Mouse (Mus musculus) induced T-regulatory cell, adult 2 months (primary cell): Measurements from ENCODE around the gene Ms4a2.

ENCODE experiments used
- DNase-seq: peaks from one replicate; pipeline ENCODE4 v3.0.0-alpha.2; 2012; ENCODE audit warnings: low read depth

Gene Ms4a2

DNA sequence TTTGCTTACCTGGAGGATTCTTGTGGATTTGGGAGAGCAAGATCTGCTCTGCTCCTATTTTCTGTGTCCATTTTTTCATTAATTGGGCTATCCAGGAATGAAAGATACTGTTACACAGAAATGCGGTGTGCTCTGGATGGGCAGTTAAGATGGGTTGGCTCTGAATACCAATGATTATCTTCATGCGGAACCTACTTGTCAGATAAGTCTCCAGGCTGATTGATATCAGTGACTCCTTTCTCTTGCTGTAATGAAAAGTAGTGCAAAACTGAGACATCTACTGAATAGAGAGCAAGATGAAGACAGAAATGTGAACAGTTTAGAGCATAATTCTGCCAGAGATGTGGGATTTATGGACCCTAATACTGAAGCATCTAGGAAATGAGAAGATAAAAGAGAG lies at the start of gene Ms4a2:
Ms4a2 (minus strand) TSS at position 169 of the 400 bp plus-strand sequence.
- no peak for DNase-seq

DNA sequence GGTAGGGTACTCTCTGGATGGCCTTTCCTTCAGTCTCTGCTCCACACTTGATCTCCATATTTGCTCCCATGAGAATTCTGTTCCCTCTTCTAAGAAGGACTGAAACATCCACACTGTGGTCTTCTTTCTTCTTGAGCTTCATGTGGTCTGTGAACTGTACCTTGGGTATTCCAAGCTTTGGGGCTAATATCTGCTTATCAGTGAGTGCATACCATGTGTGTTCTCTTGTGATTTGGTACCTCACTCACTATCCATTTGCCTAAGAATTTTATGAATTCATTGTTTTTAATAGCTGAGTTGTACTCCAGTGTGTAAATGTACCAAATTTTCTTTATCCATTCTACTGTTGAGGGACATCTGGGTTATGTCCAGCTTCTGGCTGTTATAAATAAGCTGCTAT lies 38.0 kb upstream of the Ms4a2 start:
- DNase-seq, result no peak

DNA sequence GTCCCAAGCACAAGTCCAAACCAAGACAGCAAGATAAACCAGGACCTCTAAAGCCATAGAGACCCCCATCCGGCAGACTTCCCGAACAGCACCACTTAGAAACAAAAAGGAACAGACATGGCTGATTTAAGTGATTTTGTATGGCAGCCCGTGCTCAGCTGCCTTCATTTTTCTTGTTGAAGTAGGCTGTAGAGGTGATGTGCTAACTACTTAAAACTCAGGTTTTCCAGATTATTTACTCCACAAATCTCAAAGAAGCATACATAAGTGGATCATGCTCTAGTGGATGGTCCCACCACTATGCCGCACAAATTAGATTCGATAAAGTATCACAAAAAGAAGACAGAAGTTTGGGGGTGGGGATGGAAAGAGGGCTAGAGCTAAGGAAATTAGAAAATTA lies 36.9 kb upstream of the Ms4a2 start, which contains the start of gene Oosp2:
Oosp2 (minus strand) TSS at position 101 of the 400 bp plus-strand sequence.
- DNase-seq, result no peak

DNA sequence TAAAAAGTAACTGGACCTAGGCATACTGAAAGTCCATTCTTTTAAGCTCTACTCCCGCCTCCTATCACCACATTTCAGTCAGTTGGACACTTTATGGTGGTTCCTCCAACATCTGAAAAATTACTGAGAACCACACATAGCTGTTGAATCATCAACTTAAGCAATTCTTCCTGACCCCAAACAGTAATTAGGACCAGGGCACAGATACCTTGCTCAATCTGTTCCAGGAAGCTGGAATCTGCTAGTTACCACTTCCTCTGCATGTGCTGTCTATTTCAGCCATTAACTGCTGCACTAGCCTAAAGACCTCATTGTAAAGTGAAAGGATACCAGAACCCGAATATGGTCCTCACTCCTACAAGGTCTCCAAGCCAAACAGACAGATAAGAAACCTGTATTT lies 35.6 kb upstream of the Ms4a2 start:
- DNase-seq, result no peak

DNA sequence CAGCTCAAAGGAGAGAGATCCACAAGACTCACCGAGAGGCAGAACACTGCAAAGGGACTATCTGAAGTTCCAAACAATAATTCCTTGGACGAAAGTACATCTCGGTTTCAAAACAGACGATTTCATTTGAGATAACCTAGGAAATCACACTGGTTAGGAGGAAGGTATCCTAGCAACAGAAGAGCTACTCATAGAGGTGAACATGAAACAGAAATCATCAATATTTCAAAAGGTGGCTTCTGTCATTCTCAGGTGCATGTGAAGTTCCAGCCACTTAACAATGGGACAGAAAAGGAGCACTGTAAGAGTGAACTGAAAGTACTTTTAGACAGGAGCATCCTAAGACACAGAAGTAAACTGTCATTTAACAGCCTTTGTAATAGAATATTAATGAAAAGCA lies 26.0 kb upstream of the Ms4a2 start:
- no peak for DNase-seq

DNA sequence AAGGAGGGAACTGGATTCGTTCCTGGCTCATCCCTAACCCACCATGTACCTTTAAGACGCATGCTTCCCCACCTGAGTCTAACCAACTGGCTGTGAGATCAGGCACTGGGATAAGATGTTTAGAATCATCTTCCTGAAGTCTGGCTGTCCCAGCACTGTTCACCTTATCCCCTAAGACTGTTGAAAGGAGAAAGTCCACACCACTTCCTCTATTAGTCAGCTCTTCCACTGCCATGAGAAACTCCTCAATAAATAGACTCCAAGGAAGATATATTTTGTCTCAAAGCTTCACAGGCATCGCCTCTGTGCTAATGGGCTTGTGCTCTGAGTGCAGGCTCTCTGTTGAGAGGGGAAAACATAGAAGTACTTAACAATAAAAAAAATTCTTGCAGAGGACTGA lies 22.6 kb upstream of the Ms4a2 start:
- no peak for DNase-seq

DNA sequence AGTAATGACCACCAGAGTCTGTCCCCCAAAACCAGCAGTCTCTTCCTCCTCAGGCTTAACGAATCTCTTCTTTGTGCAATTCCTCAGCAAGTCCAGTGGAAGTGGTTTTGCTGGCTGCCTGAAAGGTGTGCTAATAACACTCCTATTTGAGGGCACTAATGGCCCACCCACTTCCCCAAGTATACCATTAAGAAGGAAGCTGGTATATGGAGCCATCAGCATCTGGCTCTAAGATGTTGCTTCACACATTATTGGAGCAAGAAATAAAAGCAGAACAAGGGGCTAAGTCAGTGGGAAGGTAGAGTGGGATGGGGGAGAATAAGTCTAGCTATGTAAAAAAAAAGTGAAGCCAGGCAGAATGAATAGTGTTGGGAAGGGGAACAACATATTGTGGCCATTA lies 17.2 kb upstream of the Ms4a2 start, which contains the start of gene Ms4a3:
Ms4a3 (minus strand) TSS at position 120 of the 400 bp plus-strand sequence.
- DNase-seq, result no peak

DNA sequence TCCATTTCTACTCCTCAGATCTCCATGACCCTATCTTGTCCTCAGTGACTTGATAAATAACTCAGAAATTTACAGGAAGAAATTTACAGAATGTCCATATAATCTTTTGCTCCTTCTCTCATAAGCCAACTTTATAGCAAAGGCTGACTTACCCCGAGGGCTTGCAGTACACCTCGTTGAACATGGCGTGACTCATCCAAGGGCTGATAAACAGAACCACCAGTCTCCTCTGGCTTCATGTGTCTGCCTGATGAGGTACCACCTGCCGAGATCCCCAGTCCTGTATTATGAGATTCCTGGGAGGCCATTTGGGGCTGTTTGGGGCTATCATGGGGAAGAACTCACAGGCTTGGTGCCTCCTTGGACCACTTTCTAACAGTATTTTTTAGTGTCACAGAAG lies 15.5 kb upstream of the Ms4a2 start:
- no peak for DNase-seq

DNA sequence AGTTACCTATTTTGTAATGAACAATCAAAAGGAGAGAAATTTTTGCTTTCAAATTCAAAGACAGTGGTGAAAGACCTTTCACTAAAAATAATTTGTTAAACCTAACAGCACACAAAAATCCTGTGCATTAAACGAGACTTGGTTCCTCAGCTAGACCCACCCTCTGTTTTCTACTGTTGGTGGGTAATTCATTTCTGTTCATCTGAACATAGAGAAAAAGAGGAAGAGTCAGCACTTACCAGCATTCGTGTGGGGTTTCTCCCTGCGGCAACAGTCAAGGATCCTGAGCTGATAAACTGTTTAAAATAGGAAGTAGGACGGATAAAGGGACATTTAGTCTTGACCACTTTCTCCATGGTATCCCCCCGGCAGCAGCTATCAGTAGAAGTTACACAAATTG lies 12.1 kb upstream of the Ms4a2 start:
- no peak for DNase-seq

DNA sequence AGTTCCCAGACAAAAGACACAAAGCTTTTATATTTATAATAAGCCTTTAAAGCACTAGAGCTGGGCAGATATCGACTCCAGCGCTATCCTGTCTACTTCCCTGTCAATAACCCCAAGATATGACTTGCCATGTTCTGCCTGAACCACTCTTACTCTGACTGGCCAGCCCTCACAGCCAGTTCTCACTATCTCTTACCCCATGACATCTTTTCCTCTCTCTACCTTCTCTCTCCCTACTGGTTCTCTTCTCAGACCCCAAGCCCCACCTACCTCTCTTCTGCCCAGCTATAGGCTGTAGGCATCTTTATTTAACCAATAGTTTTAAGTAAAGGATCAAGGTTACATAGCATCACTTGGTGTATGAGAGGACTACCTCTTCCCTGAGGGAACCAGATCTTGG lies 10.8 kb upstream of the Ms4a2 start:
- DNase-seq, result no peak

DNA sequence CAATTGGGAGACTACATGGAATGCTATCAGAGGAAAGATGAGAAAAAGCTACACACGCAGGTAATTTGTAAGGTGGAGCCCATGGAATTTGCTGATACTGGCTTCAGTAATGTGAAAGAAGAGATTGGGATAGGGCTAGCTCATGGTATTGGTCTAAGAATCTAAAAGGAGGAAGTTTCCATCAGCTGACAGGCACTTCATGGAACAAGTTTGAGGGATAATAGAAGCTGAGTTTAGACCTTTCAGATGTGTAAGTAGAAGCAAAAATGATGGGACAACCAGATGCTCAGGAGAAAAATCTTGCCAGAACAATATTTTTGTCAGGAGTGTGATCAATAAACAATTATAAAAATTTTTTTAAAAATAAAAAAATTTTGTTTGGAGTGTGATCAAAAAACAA lies 10.2 kb upstream of the Ms4a2 start:
- no peak for DNase-seq

DNA sequence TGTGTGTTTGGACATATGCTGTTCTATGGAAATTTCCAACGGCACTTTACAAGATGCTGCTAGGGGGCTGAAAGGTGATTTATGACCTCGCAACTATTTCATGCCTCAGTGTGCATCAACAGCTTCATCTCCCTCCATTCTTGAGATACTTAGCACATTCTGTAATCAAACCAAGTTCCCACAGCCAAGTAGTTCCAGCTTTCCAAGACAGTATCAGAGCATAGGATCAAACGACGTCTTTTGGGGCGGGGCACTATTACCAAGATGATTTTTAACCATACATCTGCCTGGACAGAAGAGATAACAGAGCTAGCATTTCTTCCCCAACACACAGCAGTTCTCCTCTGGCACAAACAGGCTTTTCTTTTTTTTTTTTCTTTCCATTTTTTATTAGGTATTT lies 1.7 kb upstream of the Ms4a2 start:
- no peak for DNase-seq

DNA sequence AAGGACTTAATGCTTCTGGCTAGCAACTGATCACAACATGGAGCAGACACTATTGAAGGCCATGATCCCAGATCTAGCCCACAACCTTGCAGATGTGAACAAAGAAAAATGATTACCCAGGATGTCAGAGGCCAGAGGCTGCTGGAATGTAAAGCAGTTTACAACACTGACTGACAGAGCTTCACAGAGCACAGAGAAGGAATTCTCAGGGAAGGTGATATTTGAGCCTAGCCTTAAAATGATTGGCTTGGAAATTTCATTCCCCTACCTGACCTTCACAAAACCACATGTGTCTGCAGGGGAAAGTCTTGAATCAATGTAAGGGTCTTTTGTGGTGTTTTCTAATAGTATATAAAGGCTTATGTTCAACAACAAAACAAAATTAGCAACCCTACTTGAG lies 1.3 kb upstream of the Ms4a2 start:
- no peak for DNase-seq

DNA sequence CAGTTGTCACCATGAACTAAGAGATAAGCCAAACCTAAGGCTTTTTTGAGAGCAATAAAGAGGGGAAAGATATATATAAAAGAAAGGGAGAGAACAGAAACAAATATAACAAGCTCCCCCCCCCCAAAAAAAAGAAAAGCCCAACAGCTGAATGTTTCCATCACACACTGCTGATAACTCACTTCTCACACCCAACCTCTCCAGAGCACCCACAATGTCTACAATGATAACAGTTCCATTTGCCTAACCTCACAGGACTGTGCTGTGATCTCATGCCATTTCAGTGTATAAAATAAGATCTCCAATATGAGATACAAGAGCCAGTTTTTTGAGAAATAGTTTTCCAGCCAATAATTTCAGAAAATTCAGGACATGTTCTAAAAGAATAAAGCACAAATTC lies 5.5 kb downstream of the Ms4a2 start:
- no peak for DNase-seq

DNA sequence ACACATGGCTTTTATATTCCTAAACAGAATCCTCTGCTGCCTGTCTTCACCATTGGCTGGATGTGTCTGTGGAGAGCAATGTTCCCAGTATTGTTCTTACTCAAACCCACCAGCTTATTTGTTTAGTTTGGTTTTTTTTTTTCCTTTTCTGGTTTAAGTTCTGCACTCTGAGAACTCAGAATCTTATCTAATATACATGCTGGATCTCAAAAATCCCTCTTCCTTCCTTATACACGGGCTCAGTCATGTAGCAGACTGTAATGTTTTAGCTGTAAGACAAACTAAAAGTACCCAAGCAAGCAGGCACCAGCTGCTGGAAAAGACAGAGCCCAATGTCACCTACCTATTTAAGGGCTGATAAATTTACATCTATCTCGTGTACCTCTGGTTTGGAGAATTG lies 8.7 kb downstream of the Ms4a2 start:
- DNase-seq, result no peak

DNA sequence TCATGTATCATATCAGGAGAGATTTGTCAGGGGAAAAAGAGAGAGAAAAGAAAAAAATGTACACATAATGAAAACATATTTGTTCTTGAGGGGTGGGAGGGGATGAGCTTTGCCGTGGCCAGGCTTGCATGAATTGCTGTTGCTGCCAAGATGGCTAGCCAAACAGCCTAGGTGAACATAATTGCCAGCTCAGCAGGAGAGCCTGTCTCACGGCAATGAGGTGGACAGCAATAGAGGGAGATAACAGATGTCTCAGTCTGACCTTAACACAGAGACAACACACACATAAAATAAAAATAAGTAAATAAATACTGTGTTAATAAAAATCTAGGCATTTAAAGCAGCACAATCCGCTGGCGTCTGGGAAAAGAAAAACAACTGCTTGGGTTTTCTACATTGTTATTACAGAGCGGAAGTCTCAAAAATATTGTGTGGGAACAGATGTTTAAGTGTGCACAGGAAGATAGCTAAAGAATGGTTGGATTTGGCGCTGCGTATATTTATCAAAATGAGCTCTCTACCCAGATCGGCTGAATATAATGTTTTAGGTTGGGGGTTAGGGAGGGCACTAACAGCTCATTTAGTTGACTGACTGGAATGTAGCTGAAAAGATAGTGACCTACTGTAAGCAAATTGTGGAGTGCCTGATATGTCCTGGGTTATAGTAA lies 9.6 kb downstream of the Ms4a2 start:
- DNase-seq, result no peak

DNA sequence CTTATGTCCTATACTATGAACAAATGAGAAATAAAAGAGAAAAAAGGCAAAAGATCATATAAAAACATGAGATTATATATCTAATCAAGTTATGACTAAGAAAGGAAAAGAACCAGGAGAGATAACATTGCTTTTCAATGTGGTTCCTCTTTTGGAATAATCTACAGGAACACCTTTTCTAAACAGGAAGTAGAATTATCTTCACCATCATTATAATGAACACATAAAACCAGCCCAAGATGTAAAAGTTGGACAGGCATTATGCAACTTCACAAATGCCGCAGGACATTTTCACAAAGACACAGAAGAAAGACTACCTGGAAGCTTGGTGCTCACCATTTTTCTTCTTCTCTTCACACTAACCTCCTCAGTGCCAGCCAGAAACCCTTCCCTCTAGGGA lies 10.4 kb downstream of the Ms4a2 start:
- DNase-seq, result no peak

DNA sequence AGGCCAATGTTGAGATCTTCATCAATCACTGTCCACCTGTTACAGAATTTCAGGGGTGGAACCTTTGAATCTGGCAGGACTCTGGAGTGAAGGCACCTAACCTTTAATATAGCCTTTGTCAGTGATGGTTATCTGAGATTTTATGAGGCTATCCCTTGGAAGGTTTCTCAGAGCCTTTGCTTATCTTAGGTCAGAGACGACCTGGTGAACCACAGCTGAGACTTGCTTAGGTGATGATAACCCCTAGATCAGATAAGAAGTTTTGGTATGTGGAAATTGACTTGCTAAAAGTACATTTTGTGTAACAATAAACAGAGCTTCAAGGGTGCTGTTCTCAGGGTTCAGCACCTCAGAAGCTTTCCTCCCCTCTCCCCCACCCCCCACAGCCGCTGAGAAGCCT lies 11.2 kb downstream of the Ms4a2 start:
- peak; percentile 46 for DNase-seq

DNA sequence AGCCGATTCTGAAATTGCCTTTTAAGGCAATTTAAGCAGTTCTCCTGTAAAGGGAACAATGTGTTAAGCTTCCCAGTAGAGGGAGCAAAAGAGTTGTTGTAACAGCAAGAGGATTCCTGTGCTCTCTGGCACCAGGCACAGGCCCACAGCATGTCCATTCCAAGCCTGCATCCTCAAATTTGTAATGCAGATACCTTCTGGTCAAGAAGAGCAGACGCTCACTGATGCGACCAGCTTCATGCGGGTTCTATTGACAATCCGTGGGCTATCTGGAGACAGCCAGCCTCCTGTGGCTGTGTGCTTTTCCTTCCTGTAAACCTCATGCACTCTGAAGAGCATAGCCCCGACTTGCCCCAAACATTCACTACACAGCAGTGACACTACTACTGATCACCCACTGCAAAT lies 12.0 kb downstream of the Ms4a2 start:
- peak; percentile 76 for DNase-seq

DNA sequence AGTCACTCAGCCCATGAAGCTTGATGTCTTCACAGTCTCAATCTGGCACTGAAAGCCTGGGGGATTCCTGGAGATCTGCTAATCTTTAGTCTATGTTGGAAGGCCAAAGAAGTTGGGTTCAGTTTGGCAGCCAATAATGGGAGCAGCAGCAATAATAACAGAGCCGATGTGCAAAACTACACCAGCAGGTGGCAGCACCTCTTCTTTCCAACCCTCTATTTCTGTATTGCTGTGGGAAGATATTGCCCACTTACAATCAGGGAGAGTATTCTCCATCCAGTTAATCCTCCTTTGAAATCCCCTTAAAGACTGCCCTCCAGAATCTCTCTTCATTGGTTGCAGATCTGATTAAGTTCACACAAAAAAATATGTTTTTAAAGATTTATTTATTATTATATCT lies 15.3 kb downstream of the Ms4a2 start:
- peak; percentile 81 for DNase-seq

DNA sequence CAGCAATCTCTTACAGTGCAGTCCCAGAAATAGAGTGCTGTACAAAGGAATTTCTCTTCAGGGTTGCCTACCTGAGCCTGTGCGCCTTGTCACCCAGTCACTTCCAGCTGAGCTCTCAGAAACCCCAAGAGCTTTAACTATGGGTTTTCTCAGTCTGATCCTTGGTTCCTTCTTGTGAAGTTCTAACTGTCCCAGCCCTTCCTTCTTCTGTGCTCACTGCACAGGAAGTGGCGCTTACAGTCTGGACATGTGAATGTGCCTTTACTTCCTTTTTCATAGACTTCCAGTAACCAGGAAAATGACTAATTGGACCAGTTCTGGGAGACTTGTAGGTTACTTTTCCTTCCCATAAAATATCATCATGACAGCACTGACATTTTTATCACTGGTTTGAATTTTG lies 18.9 kb downstream of the Ms4a2 start, which contains the start of gene Ms4a6d:
Ms4a6d (minus strand) TSS at position 247 of the 400 bp plus-strand sequence.
- DNase-seq, result no peak

DNA sequence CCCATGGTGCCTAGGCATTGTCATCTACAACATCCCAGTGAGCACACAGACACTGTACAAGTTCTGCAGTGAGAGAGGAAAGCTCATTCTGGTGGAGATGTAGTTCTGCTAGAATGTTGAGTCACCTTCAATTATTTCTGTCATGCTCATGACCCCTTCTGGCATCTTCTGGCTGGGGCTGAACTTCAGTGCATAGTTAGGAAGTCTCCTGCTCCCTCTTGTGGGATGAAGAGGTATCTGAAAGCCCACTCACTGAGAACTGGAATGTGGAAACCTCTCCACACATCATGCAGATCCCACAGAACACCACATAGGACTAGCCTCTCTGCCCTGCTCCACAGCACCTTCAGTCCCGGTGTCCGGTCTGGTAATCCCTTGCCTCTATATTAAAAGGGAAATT lies 21.5 kb downstream of the Ms4a2 start:
- peak; percentile 88 for DNase-seq

DNA sequence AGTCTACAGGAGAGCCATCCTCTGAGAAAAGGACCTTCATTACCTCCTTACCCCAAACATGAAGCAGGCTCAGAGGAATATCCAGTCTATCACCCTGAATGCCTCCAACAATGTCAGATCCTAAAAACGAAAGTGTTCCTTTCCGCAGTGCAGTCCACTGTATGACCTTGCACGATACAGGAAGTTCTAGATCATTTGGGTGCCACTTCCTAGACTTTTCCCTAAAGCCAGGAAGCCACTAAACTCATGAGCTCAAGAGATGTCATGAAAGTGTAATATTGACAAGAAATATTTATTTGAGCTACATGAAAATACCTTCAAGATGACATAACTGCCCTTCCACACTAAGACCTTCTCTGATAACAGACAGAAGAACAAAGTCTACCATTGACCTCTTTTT lies 22.2 kb downstream of the Ms4a2 start:
- DNase-seq, result peak; percentile 70

DNA sequence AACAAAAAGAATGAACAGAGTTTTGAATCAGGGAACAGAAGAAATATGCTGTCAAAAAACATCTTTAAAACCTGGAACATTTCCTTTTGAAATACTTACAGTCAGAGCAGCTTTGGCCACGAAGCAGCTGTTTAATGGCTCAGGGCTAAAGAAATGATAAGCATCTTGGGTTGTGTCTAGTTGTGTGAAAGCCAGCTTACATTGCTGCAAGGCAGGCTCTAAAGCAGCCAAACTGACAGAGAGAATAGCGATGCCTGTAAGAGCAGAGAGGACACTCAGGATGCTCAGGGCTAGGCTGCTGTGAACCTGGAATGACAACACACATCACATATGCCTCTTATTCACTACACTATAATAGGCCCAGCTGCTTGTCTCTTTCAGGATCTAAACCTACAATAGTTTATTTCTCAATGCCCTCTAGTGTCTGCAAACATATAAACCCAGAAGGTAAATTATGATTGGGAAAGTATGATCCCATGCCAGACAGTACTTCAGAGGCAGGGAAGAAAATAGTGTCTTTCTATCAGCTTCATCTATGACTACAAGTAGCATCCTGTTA lies 33.5 kb downstream of the Ms4a2 start:
- DNase-seq, result peak; percentile 56
